Mouse (Mus musculus): Measurements from ENCODE around the gene Cldn14. TPM values are rescaled to one million over a fixed set of nuclear protein-coding genes. Genes with fewer than 3 reads are reported as not detected.

The Cldn14 gene
- polyA plus RNA-seq, 2 experiments, result 1.0 to 1.2 TPM

DNA sequence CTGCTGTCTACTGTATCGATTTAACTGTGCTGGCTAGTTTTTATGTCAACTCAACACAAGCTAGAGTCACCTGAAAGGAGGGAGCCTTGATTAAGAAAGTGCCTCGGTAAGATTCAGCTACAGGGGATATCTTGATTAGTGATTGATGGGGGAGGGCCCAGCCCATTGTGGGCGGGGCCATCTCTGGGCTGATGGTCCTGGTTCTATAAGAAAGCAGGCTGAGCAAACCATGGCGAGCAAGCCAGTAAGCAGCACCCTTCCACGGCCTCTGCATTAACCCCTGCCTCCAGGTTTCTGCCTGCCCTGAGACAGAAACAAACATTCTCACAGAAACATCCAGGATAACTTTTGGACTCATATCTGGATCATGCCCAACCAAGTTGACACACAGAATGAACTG, 1.5 kb upstream of the Cldn14 start:
- WGBS (ENCODE audit: insufficient replicate concordance), result 51% methylated on average over 5 of the region's 5 CpGs
- TF ChIP-seq EP300 (IDR thresholded peaks at IDR 0.05; ENCODE audit: low read depth) (no peak), CTCF (IDR thresholded peaks at IDR 0.05; ENCODE audit: low read depth) (no peak)
- Histone ChIP-seq H3K27me3 (ENCODE audit: control insufficient read depth, insufficient read depth, low read length) (no peaks in the 10 kb centered on the region), H3K27ac (no peak overlapping the region), H3K4me2 (ENCODE audit: low read depth) (no peak overlapping the region), H3K4me3 (ENCODE audit: insufficient read depth in 1 of 2, low read depth in 2 of 2, low read length in 2 of 2) (no peak overlapping the region), H3K36me3 (replicated peaks; ENCODE audit: control insufficient read depth, insufficient read depth, low read depth) (no peaks in the 10 kb centered on the region), H3K9ac (replicated peaks) (no peak overlapping the region), H3K4me1 (replicated peaks; ENCODE audit: control insufficient read depth in 2 of 2, insufficient read depth in 2 of 2, low read length in 1 of 2) (peaks cover 0 to 5% of the 10 kb centered on the region in 2 experiments; a peak in 1 of 4 replicates), H3K9me3 (ENCODE audit: control insufficient read depth, low read length) (no peaks in the 10 kb centered on the region)
- DNase-seq (ENCODE audit: low read depth in 3 of 3, low spot score in 3 of 3) (no peak), ATAC-seq (ENCODE audit: insufficient read depth) (no peak)

- no peak for TF ChIP-seq EP300 (IDR thresholded peaks at IDR 0.05; ENCODE audit: low read depth)
- no peak for TF ChIP-seq CTCF (IDR thresholded peaks at IDR 0.05; ENCODE audit: low read depth)
- no peaks in the 10 kb centered on the region for H3K36me3 ChIP-seq (replicated peaks; ENCODE audit: control insufficient read depth, insufficient read depth, low read depth)
- peaks cover 0 to 5% of the 10 kb centered on the region in 2 experiments; a peak in 1 of 4 replicates for H3K4me1 ChIP-seq (replicated peaks; ENCODE audit: control insufficient read depth in 2 of 2, insufficient read depth in 2 of 2, low read length in 1 of 2)
- no peak overlapping the region for H3K9ac ChIP-seq (replicated peaks)
- 32% methylated on average over 5 of the region's 5 CpGs for WGBS (ENCODE audit: insufficient replicate concordance)
- ATAC-seq (ENCODE audit: insufficient read depth) (no peak), DNase-seq (ENCODE audit: low read depth in 3 of 3, low spot score in 3 of 3) (no peak)
- no peak overlapping the region for H3K27ac ChIP-seq
- H3K27me3 ChIP-seq (ENCODE audit: control insufficient read depth, insufficient read depth, low read length), result no peaks in the 10 kb centered on the region
- no peak overlapping the region for H3K4me3 ChIP-seq (ENCODE audit: insufficient read depth in 1 of 2, low read depth in 2 of 2, low read length in 2 of 2)
- H3K9me3 ChIP-seq (ENCODE audit: control insufficient read depth, low read length), result no peaks in the 10 kb centered on the region
- no peak overlapping the region for H3K4me2 ChIP-seq (ENCODE audit: low read depth)
Observed at GRCm38 (mm10) chr16:94009356-94009755, 719 bp upstream of the Cldn14 start.

- WGBS (ENCODE audit: insufficient replicate concordance), result 54% methylated on average over 23 of the region's 23 CpGs
- TF ChIP-seq CTCF (IDR thresholded peaks at IDR 0.05; ENCODE audit: low read depth) (no peak), EP300 (IDR thresholded peaks at IDR 0.05; ENCODE audit: low read depth) (no peak)
- no peaks in the 10 kb centered on the region for H3K9me3 ChIP-seq (ENCODE audit: control insufficient read depth, low read length)
- H3K36me3 ChIP-seq (replicated peaks; ENCODE audit: control insufficient read depth, insufficient read depth, low read depth), result no peaks in the 10 kb centered on the region
- no peak overlapping the region for H3K27ac ChIP-seq
- no peak for ATAC-seq (ENCODE audit: insufficient read depth)
- H3K27me3 ChIP-seq (ENCODE audit: control insufficient read depth, insufficient read depth, low read length), result no peaks in the 10 kb centered on the region
- no peak overlapping the region for H3K9ac ChIP-seq (replicated peaks)
- no peak overlapping the region for H3K4me2 ChIP-seq (ENCODE audit: low read depth)
- H3K4me1 ChIP-seq (replicated peaks; ENCODE audit: control insufficient read depth in 2 of 2, insufficient read depth in 2 of 2, low read length in 1 of 2), result 0 out of 4 replicates have a peak, but pooled peaks cover 0 to 1% of the 10 kb centered on the region in 2 experiments
- no peak overlapping the region for H3K4me3 ChIP-seq (ENCODE audit: insufficient read depth in 1 of 2, low read depth in 2 of 2, low read length in 2 of 2)
- DNase-seq (ENCODE audit: low read depth in 3 of 3, low spot score in 3 of 3), result no peak
Observed at GRCm38 (mm10) chr16:94006706-94007665, 1.7 kb downstream of the Cldn14 start.

GRCm38 (mm10) chr16:94003478-94003877, 5.2 kb downstream of the Cldn14 start:
- no peak for TF ChIP-seq CTCF (IDR thresholded peaks at IDR 0.05; ENCODE audit: low read depth)
- no peak for TF ChIP-seq EP300 (IDR thresholded peaks at IDR 0.05; ENCODE audit: low read depth)
- DNase-seq (ENCODE audit: low read depth in 3 of 3, low spot score in 3 of 3) (no peak), ATAC-seq (ENCODE audit: insufficient read depth) (no peak)
- Histone ChIP-seq H3K4me2 (ENCODE audit: low read depth) (no peak overlapping the region), H3K27me3 (ENCODE audit: control insufficient read depth, insufficient read depth, low read length) (no peaks in the 10 kb centered on the region), H3K4me1 (replicated peaks; ENCODE audit: control insufficient read depth in 2 of 2, insufficient read depth in 2 of 2, low read length in 1 of 2) (0 out of 4 replicates have a peak, but pooled peaks cover 0 to 1% of the 10 kb centered on the region in 2 experiments), H3K9me3 (ENCODE audit: control insufficient read depth, low read length) (no peaks in the 10 kb centered on the region), H3K27ac (no peak overlapping the region), H3K36me3 (replicated peaks; ENCODE audit: control insufficient read depth, insufficient read depth, low read depth) (no peaks in the 10 kb centered on the region), H3K4me3 (ENCODE audit: insufficient read depth in 1 of 2, low read depth in 2 of 2, low read length in 2 of 2) (no peak overlapping the region), H3K9ac (replicated peaks) (no peak overlapping the region)
- WGBS (ENCODE audit: insufficient replicate concordance), result 62% methylated on average over 6 of the region's 6 CpGs

DNA sequence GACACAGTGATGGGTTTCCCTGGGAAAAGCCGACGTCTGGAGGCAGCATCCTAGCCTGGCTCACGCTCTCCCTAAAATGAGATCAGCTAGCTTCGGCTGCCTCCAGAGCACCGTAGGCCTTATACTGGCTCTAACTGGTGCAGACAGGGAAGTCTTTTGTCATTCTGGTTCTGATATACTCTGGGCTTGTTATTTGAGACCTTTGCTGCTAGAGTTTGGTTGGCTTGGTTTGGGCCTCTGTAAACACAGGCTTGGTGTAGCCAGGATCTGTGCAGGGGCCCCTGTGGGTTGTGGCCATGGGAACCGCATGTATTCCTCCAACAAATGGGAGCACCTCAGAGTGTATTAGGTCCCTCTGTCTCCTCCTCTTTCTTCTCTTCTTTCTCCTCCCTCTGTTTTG, 7.3 kb downstream of the Cldn14 start:
- H3K27me3 ChIP-seq (ENCODE audit: control insufficient read depth, insufficient read depth, low read length), result no peaks in the 10 kb centered on the region
- no peak overlapping the region for H3K27ac ChIP-seq
- 72% methylated on average over 6 of the region's 6 CpGs for WGBS (ENCODE audit: insufficient replicate concordance)
- no peaks in the 10 kb centered on the region for H3K9me3 ChIP-seq (ENCODE audit: control insufficient read depth, low read length)
- no peaks in the 10 kb centered on the region for H3K36me3 ChIP-seq (replicated peaks; ENCODE audit: control insufficient read depth, insufficient read depth, low read depth)
- no peak for DNase-seq (ENCODE audit: low read depth in 3 of 3, low spot score in 3 of 3)
- no peak for TF ChIP-seq EP300 (IDR thresholded peaks at IDR 0.05; ENCODE audit: low read depth)
- TF ChIP-seq CTCF (IDR thresholded peaks at IDR 0.05; ENCODE audit: low read depth), result no peak
- no peak for ATAC-seq (ENCODE audit: insufficient read depth)
- no peak overlapping the region for H3K4me3 ChIP-seq (ENCODE audit: insufficient read depth in 1 of 2, low read depth in 2 of 2, low read length in 2 of 2)
- H3K4me1 ChIP-seq (replicated peaks; ENCODE audit: control insufficient read depth in 2 of 2, insufficient read depth in 2 of 2, low read length in 1 of 2), result no peaks in the 10 kb centered on the region
- H3K9ac ChIP-seq (replicated peaks), result no peak overlapping the region
- H3K4me2 ChIP-seq (ENCODE audit: low read depth), result no peak overlapping the region

Data from liver, embryonic 14.5 days (tissue).